Mouse (Mus musculus) monocyte, adult 2 months (primary cell): Measurements from ENCODE around the gene Cpm.

Experiments
- DNase-seq, 2 experiments: peaks; one replicate each; pipeline ENCODE4 v3.0.0; 2022; ENCODE audit warnings: low spot score in 2 of 2, low read depth in 1 of 2

Gene Cpm

GRCm38 (mm10) chr10:117658522-117659429, 29.5 kb downstream of the Cpm start:
- no peak for DNase-seq

- no peak for DNase-seq
Measured at GRCm38 (mm10) chr10:117659430-117659813, 30.1 kb downstream of the Cpm start.

GRCm38 (mm10) chr10:117659819-117660218, 30.5 kb downstream of the Cpm start:
- DNase-seq, result no peak

- no peak for DNase-seq
Measured at GRCm38 (mm10) chr10:117662316-117663055, 33.2 kb downstream of the Cpm start.

GRCm38 (mm10) chr10:117663056-117663864, 34.0 kb downstream of the Cpm start:
- no peak for DNase-seq

- no peak for DNase-seq
Measured at GRCm38 (mm10) chr10:117663865-117664200, 34.5 kb downstream of the Cpm start.

- DNase-seq, result no peak
Measured at GRCm38 (mm10) chr10:117664208-117664925, 35.1 kb downstream of the Cpm start.

GRCm38 (mm10) chr10:117664926-117665209, 35.6 kb downstream of the Cpm start:
- DNase-seq, result no peak

- no peak for DNase-seq
Measured at GRCm38 (mm10) chr10:117665376-117666275, 36.3 kb downstream of the Cpm start.

GRCm38 (mm10) chr10:117666361-117666760, 37.1 kb downstream of the Cpm start:
- DNase-seq, result no peak

GRCm38 (mm10) chr10:117666947-117667630, 37.8 kb downstream of the Cpm start:
- no peak for DNase-seq

- no peak for DNase-seq
Measured at GRCm38 (mm10) chr10:117667663-117668507, 38.6 kb downstream of the Cpm start.

- DNase-seq, result no peak
Measured at GRCm38 (mm10) chr10:117668546-117669300, 39.4 kb downstream of the Cpm start.

GRCm38 (mm10) chr10:117669449-117670090, 40.3 kb downstream of the Cpm start:
- DNase-seq, result no peak

- DNase-seq, result no peak
Measured at GRCm38 (mm10) chr10:117670092-117670491, 40.8 kb downstream of the Cpm start.

- DNase-seq, result no peak
Measured at GRCm38 (mm10) chr10:117670791-117671190, 41.5 kb downstream of the Cpm start.

- DNase-seq, result no peak
Measured at GRCm38 (mm10) chr10:117671266-117671665, 42.0 kb downstream of the Cpm start.
